Mouse (Mus musculus) lung, adult 2 months (tissue): ENCODE measurements around the gene Mgat1. TPM values are rescaled to one million over a fixed set of nuclear protein-coding genes. Genes with fewer than 3 reads are reported as not detected.
A peak's percentile ranks its signal among the peaks of the same experiment; 100 is the strongest.
"Not testable (repeated sequence)": the region's sequence is repeated elsewhere in the genome, so short reads cannot be mapped to it uniquely, and the experiment has no call there.

Source experiments
- DNase-seq: peaks from one replicate; pipeline ENCODE4 v3.0.0; 2022
- H3K4me1 ChIP-seq: fragments of 200-500 bp; 2 replicates; pipeline ENCODE4 v1.6.1; 2011; ENCODE audit warnings: low read length; ENCODE audit not compliant: control insufficient read depth, insufficient read depth
- H3K4me3 ChIP-seq: fragments of 200-500 bp; replicated peaks from 2 replicates; pipeline ENCODE3; 2011; ENCODE audit warnings: low read depth, mild to moderate bottlenecking, control low read depth, low read length; ENCODE audit errors: extremely low read depth
- CTCF ChIP-seq: fragments of 200-500 bp; IDR thresholded peaks from 2 replicates; pipeline ENCODE4 v1.5.1; 2011; ENCODE audit warnings: mild to moderate bottlenecking, low read length, control low read depth; ENCODE audit not compliant: insufficient read depth
- POLR2A ChIP-seq: fragments of 200-500 bp; IDR thresholded peaks from 2 replicates; pipeline ENCODE4 v1.6.1; 2011; ENCODE audit warnings: low read depth, mild to moderate bottlenecking, control low read depth, low read length, borderline replicate concordance; ENCODE audit errors: extremely low read depth
- WGBS: fragments of 180-500 bp; shearing (Covaris S2); methylation state at CpG from one replicate; pipeline ENCODE4 v1.1.7; 2018; 5-methylcytosine and 5-hydroxymethylcytosine counted together
- polyA plus RNA-seq: library from polyadenylated mRNA; depleted of rRNA; stranded (reverse); fragments of >200 nt; gene quantifications from 2 replicates; pipeline ENCODE4 v1.2.3, GENCODE M21; 2012; rRNA removed

Gene Mgat1
- 216 and 218 TPM in 2 replicates for polyA plus RNA-seq

DNA sequence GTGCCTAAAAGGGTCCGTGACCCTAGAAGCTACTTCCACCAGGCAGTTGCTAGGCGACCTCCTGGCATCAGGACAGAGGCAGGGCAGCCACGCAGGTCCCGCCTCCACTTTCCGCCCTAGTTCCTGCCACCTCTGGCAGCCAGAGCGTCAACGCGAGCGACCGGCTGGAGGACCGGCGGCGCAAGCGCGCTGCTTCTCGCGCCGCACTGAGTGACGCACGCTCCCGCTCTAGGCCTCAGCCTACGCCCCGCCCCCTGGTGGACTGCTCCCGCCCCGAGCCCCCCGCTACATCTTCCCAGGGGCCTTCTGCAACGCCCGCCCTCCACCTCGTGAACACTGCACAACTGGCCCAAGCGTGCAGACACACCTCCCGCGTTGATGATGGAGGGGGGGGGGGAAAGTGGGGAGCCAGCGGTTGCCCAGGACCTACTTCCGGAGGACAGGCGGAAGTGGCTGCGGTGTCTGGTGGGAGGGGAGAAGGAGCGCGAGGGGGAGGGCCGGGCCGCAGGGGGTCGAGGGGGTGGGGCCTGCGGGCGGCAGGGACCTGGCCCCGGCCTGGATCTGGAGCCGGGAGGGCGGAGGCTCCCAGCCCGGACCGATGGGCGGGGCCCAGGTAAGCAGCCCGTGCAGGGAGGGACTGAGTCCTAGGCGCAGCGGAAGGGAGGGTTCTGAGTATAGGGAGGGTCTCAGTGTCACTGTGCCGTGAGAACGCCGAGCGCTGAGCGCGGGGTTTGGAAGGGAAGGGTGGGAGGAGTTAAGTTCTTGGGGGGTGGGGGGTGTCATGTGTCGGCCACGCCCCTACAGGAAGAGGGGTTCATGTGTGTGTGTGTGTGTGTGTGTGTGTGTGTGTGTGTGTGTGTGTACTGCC is at the start of gene Mgat1:
Gene Mgat1, plus strand, starts transcription at position 465 of the 868 bp plus-strand sequence.
- peak; percentile 89 for DNase-seq
- peak within 1 kb of the TSS; percentile 81 for H3K4me3 ChIP-seq
- H3K4me1 ChIP-seq = peaks cover 20% of the 10 kb centered on the region
- TF ChIP-seq POLR2A = peak; percentile 64; the same call in 1 of the 2 replicates
- TF ChIP-seq CTCF = no peak
- under 1% methylated on average over 60 of the region's 60 CpGs for WGBS

DNA sequence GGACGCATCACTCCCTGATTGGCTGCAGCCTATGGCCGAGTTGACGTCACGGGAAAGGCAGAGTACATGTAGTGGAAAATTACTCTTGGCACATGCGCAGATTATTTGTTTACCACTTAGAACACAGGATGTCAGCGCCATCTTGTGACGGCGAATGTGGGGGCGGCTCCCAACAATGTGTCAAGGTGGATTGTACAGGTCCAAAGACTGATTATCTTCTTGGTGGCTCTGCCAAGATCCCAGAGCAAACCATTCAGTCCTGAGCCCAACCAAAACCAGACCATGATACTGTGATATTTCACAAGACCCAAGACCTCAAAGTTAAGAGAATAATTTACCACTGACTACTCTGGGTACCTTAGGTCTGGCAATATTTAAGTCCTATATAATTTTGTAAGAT is 49.2 kb upstream of the Mgat1 start:
- 85% methylated on average over 9 of the region's 9 CpGs for WGBS
- not testable (repeated sequence) for H3K4me3 ChIP-seq, DNase-seq, H3K4me1 ChIP-seq

DNA sequence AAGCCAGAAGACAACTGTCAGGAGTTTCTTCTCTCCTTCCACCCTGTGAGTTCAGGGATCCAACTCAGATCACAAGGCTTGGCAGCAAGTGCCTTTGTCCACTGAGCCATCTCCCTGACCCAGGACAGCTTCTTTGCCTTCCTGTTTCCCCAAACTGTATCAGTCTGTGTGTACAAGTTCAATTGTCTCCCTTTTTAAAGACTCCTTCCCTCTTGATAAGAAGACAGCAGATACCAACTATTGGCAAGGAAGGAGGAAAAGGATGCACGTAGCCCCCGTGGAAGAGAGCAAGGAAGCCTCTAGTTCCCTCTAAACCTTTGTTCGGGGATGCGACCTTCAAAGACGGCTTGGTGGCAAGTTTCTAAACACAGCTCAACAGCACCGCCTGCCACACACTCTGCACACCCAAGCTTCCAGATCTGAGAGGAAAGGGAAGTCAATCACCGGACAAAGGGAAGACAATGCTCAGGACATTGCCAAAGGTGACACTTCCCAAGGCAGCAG is 48.1 kb upstream of the Mgat1 start:
- no peaks in the 10 kb centered on the region for H3K4me1 ChIP-seq
- H3K4me3 ChIP-seq = no peak overlapping the region
- DNase-seq = peak; percentile 14
- TF ChIP-seq CTCF (no peak), POLR2A (no peak)
- 44% methylated on average over 7 of the region's 7 CpGs for WGBS

DNA sequence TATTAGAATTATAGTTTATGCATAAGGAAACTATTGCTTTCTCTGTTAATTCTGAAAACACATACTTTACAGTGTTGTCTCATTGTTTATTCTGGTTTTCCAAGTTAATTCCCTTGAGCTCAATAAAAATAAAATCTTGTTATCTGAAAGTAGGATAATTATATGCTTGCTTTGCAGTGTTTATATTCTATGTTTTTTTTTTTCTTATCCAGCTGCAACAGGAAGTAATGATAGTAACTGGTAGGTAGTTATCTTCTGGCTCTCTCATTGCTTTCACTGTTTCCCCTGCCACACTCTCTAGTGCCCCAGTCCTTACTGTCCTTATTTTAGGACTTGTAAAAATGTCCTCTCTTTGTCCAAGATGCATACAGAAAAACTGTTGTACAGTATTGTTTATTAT is 43.3 kb upstream of the Mgat1 start:
- no peak for DNase-seq

DNA sequence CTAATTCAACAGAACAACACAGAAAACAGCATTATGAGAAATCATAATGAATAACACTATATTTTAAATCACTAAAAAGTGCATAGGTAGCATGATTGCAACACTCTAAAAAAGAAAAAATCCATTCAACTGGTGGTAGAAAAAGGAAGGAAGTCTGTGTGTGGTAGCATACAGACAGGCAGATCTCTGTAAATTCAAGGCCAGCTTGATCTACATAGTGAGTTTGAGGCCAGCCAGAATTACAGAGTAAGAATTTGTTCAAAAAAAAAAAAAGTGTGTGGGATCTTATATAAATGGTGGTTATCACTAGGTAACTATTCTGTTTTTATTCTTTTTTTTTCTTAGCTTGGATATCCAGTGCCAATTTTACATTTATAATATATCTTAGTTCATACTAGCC is 42.8 kb upstream of the Mgat1 start:
- TF ChIP-seq POLR2A = no peak
- no peak for TF ChIP-seq CTCF
- DNase-seq = no peak
- Histone ChIP-seq H3K4me1 (peaks cover 12% of the 10 kb centered on the region), H3K4me3 (no peak overlapping the region)

More for the DNA sequence above, 43.3 kb upstream of the Mgat1 start:
- TF ChIP-seq CTCF = no peak
- TF ChIP-seq POLR2A = no peak
- peaks cover 12% of the 10 kb centered on the region for H3K4me1 ChIP-seq
- no peak overlapping the region for H3K4me3 ChIP-seq

DNA sequence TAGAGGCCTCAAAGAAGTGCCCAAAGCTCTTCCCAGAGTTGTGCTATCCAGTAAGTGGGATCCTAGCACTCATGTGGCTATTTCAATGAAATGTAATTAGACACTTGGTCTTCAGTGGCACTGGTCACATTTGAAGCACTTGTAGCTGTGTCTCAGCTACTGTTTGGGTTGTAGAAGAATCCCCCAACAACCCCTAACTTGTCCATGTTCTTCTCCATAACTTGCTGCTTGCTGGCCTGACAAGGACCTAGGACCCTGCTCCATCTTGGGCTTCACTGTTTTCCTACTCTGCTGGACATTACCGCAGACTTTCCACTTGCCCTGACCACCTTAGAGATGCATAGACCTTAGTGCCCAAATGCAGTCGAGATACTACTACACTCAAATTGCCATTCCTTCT is 41.9 kb upstream of the Mgat1 start:
- no peak for DNase-seq
- Histone ChIP-seq H3K4me1 (peaks cover 12% of the 10 kb centered on the region), H3K4me3 (peak overlapping the region; percentile 4)
- TF ChIP-seq CTCF = no peak
- 34% methylated on average over 2 of the region's 2 CpGs for WGBS

DNA sequence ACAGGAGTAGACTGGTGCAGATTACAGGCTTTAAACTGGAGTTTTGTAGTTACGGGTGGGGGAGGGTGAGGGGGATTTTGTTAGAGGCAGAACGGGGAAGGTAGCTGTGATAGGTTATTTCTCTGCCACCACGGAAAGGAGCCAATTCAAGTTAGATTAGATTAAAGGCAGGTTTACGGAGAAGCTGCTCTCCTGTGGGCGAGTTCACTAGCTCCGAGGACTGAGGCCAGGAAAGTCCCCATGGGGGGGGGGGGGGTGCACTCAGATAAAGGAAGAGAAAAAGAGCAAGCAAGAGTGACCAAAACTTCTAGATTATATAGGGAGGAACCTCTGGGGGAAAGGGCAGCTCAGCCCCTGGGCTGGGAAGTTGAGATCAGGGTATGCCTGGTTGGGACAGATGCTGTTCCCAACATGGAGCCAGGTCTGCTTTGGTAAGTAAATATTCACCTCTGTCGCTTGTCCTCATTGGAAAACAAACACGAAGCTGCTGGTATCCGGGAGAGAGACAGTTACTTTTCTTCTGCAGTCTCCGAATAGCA is 41.4 kb upstream of the Mgat1 start:
- DNase-seq = no peak
- H3K4me3 ChIP-seq = peak overlapping the region; percentile 95
- H3K4me1 ChIP-seq = peaks cover 12% of the 10 kb centered on the region
- 1% methylated on average over 10 of the region's 10 CpGs for WGBS
- TF ChIP-seq POLR2A = no peak; the same call in 1 of the 2 replicates
- TF ChIP-seq CTCF = no peak

DNA sequence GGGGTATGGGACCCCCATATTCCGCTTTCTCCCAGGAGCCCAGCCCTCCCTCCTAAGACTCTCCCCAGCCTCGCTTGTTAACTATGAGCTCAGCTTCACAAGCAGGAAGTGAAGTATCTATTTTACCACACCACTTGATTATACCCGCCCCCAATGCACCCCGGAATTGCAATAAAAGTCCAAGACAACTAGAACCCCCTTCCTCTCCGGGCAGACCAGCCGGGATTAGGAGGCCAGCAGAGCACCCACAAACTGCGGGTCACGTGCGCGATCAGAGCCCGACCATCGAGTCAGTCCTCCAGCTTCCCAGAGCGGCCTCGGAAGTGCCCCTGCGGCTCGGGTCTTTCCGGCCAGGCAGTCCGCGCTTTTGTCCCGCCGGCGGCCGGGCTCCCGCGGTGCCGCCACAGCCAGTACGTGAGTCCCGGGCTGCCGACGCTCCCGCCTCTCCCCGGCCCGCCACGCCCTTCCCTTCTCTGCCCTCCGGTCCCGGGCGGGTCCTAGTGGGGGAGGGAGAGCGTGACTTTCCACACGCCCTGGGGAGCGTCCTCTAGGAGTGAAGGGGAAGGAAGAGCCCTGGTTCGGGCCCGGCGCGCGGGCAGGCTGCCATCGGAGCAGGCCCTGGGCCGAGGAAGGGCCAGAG is 40.7 kb upstream of the Mgat1 start, which contains the start of gene Zfp62:
Gene Zfp62, plus strand, starts transcription at position 164 of the 640 bp plus-strand sequence.
- TF ChIP-seq CTCF (no peak), POLR2A (peak; percentile 45; the same call in 1 of the 2 replicates)
- peak within 1 kb of the TSS; percentile 95 for H3K4me3 ChIP-seq
- H3K4me1 ChIP-seq = peaks cover 12% of the 10 kb centered on the region
- DNase-seq = peak; percentile 91
- WGBS = under 1% methylated on average over 47 of the region's 47 CpGs

DNA sequence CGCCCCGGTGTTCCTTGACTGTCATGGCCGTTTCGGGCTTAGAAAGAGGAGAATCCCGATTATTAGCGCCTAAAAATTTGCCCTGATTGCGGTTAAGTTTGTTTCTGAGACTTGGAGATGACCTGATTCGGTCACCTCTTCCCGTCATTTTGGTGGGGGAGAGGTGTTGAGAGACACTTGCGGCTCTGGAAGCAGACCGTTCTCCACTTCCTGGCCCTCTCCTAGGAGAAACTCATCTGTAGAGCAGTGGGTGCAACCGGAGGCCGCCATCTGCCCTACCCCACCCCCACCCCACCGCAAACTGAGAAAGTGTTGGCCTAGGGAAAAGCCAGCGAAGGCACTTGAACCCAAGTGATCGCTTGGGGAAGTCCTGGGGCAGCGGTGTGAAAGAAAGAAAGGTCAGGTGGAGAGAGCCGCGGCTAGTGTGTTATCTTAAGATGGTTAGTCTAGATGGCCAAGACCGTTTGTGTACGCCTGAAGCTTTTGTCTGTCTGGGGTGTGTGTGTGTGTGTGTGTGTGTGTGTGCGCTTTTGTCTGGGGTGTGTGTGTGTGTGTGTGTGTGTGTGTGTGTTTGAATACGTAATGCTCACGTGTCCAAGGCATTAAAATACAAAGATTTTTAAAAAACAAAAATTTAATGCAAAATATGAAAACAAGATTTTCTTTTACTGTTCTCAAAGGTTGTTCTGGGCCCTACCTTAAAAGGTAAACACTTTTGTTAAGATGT is 40.1 kb upstream of the Mgat1 start:
- H3K4me1 ChIP-seq = peaks cover 12% of the 10 kb centered on the region
- TF ChIP-seq CTCF (no peak), POLR2A (peak; percentile 31; the same call in 1 of the 2 replicates)
- DNase-seq = no peak
- H3K4me3 ChIP-seq = peak overlapping the region; percentile 95
- under 1% methylated on average over 24 of the region's 24 CpGs for WGBS

DNA sequence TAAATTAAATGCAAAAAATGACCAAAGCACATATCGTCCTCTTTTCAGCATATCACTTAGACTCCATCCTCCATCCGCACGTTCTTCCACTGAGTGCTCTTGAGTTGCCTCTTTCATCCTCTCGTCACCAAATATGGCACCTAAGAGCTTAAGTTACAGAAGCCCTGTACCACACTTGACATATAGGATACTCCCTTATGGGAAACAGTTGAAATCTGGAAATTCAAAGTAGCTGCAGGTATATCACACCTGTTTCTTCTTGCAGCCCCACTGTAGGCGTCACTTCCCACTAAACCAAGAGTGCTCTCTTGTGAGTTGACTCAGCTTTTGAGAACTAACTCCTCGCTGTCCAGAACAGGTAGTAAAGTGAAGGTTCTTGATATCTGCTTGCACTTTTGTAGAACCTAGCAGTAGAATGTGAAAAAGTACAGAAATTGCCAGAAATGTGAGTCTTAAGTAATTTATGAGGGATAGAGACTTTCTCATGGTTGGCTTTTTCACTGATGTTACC is 38.9 kb upstream of the Mgat1 start:
- Histone ChIP-seq H3K4me3 (no peak overlapping the region), H3K4me1 (peaks cover 12% of the 10 kb centered on the region)
- WGBS = 62% methylated on average over 6 of the region's 6 CpGs
- TF ChIP-seq CTCF = no peak
- no peak for TF ChIP-seq POLR2A
- no peak for DNase-seq
